Mouse (Mus musculus): ENCODE results near the gene Gm7982. TPM values are rescaled to one million over a fixed set of nuclear protein-coding genes. Genes with fewer than 3 reads are reported as not detected.
"Not testable (repeated sequence)": the region's sequence is repeated elsewhere in the genome, so short reads cannot be mapped to it uniquely, and the experiment has no call there.

The Gm7982 gene
- not detected in 2 replicates for total RNA-seq (2014; rRNA removed)
- not detected in 2 replicates for polyA plus RNA-seq (2015; fragmentation: Nextera tagmentation; extraction: Ambion mirVana)

DNA sequence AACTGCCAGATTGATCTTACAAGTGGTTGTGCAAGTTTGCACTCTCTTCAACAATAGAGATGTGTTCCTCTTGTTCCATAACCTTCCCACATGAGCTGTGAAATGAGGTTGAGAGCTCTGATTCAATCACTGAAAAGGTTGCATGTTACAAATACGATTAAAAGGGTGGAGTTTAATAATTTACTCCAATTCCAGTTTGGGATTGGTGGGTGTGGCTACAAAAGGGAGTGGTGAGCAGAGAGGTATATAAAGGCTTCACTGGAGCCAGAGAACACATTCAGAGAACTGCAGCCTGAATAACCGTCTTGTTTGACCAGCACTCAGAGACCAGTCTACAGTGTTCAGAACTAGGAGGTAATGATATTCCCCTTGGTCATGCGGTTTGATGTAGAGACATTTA lies at the start of gene Gm7982:
Gm7982 (plus strand) TSS at position 301 of the 400 bp plus-strand sequence.
- not testable (repeated sequence) for H3K27ac ChIP-seq (ENCODE audit: low read depth, low read length); ATAC-seq; H3K4me2 ChIP-seq (ENCODE audit: low read depth); H3K36me3 ChIP-seq (ENCODE audit: insufficient read depth); H3K4me3 ChIP-seq (ENCODE audit: low read depth, low read length); H3K4me1 ChIP-seq (ENCODE audit: insufficient read depth); DNase-seq; H3K9ac ChIP-seq; H3K27me3 ChIP-seq (ENCODE audit: insufficient read depth, low read length); H3K9me3 ChIP-seq (ENCODE audit: low read length)
- WGBS: no CpG with 5 or more reads among the region's 3 CpGs

DNA sequence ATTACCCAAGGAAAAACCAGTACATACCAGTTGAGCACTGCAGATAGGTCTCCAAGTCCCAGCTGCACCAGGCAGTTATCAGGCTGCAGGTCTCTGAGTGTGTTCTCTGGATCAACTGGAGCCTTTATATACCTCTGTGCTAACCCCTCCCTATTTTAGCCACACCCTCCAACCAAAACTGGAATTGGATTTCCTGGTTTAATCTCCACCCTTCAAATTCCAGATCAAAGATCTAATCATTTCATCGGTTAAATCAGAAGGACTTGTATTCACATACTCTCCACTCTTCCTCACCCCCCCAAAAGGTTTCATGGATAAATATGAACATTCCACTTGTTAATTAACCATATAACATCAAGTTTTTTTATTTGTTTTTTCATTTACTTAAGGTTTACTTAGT lies 5.7 kb upstream of the Gm7982 start, which contains the start of gene Gm7978:
Gm7978 (minus strand) TSS at position 101 of the 400 bp plus-strand sequence.
- not testable (repeated sequence) for H3K4me1 ChIP-seq (ENCODE audit: insufficient read depth); H3K27ac ChIP-seq (ENCODE audit: low read depth, low read length)
- no CpG with 5 or more reads among the region's 1 CpGs for WGBS

DNA sequence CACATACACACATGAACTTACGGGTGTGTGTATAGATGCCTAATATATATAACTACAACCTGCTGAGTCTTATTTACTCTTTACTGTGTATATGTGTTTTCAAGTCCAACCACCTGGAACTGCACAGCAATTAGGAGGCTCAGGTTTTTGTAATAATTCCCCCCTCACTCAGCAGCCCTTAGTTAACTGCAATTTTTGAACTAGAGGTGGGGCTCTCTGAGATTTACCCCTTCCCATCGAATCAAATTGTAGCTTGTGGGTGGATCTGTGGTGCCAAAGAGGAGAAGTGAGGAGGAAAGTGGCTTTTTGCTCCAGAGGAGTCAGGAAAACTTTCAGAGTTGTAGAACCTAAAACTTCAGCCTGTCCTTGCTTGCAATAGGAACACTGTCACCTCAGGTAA lies 33.9 kb downstream of the Gm7982 start, which contains the start of gene E330014E10Rik:
E330014E10Rik (plus strand) TSS at position 301 of the 400 bp plus-strand sequence.
- not testable (repeated sequence) for H3K9ac ChIP-seq; H3K36me3 ChIP-seq (ENCODE audit: insufficient read depth); H3K4me2 ChIP-seq (ENCODE audit: low read depth); H3K9me3 ChIP-seq (ENCODE audit: low read length); H3K27me3 ChIP-seq (ENCODE audit: insufficient read depth, low read length); H3K27ac ChIP-seq (ENCODE audit: low read depth, low read length); ATAC-seq; H3K4me3 ChIP-seq (ENCODE audit: low read depth, low read length); H3K4me1 ChIP-seq (ENCODE audit: insufficient read depth); DNase-seq
- WGBS: no CpG with 5 or more reads among the region's 2 CpGs

More for the DNA sequence above, 5.7 kb upstream of the Gm7982 start, which contains the start of gene Gm7978:
- ATAC-seq; H3K36me3 ChIP-seq (ENCODE audit: insufficient read depth); H3K27me3 ChIP-seq (ENCODE audit: insufficient read depth, low read length); H3K4me3 ChIP-seq (ENCODE audit: low read depth, low read length); H3K9me3 ChIP-seq (ENCODE audit: low read length); DNase-seq; H3K9ac ChIP-seq; H3K4me2 ChIP-seq (ENCODE audit: low read depth): not testable (repeated sequence)

Other genes starting within 250 kb of the Gm7982 start
- gene Gm3286, start 231.3 kb upstream of the Gm7982 start, total RNA-seq (2014; rRNA removed): not detected in 2 replicates
- not detected in 2 replicates for gene Gm3286, start 231.3 kb upstream of the Gm7982 start, polyA plus RNA-seq (2015; fragmentation: Nextera tagmentation; extraction: Ambion mirVana)
- gene Gm7971, start 147.1 kb upstream of the Gm7982 start, total RNA-seq (2014; rRNA removed): not detected in 2 replicates
- gene Gm7971, start 147.1 kb upstream of the Gm7982 start, polyA plus RNA-seq (2015; fragmentation: Nextera tagmentation; extraction: Ambion mirVana): not detected in 2 replicates
- gene Gm7978, start 5.8 kb upstream of the Gm7982 start, total RNA-seq (2014; rRNA removed): not detected in 2 replicates
- not detected in 2 replicates for gene Gm7978, start 5.8 kb upstream of the Gm7982 start, polyA plus RNA-seq (2015; fragmentation: Nextera tagmentation; extraction: Ambion mirVana)
- gene E330014E10Rik, start 34.0 kb downstream of the Gm7982 start, total RNA-seq (2014; rRNA removed): not detected in 2 replicates
- gene E330014E10Rik, start 34.0 kb downstream of the Gm7982 start, polyA plus RNA-seq (2015; fragmentation: Nextera tagmentation; extraction: Ambion mirVana): not detected in 2 replicates
- gene Cxcl13, start 214.9 kb downstream of the Gm7982 start, total RNA-seq (2014; rRNA removed): not detected in 2 replicates
- gene Cxcl13, start 214.9 kb downstream of the Gm7982 start, polyA plus RNA-seq (2015; fragmentation: Nextera tagmentation; extraction: Ambion mirVana): 0.22 TPM in 1 of 2 replicates, not detected in the other